Mouse (Mus musculus): ENCODE results near the gene Cpm.

DNA sequence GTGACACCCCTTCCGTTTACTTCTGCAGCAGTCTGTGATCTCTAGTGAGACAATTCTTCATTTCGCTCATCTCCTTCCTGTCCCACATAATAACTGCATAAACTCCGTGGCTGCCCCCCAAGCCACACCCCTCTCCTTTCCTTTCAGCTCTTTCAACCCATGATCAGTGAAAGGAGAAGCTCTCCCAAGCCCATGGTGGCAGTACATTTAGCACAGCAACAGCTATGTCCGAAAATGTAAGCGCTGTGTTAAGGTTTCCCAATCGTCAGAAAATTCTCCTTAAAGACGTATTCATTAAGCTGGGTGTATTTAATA lies 1.7 kb upstream of the Cpm start:
- TF ChIP-seq CTCF (IDR thresholded peaks at IDR 0.05; ENCODE audit: low read depth, low read length) = no peak
- no peak for TF ChIP-seq GATA1 (IDR thresholded peaks at IDR 0.05; ENCODE audit: borderline replicate concordance, low read length)
- TF ChIP-seq POLR2AphosphoS5 (IDR thresholded peaks at IDR 0.05; ENCODE audit: insufficient replicate concordance, low read depth, low read length) = no peak
- no peak for TF ChIP-seq GATA2 (IDR thresholded peaks at IDR 0.05; ENCODE audit: borderline replicate concordance, low read depth, low read length)
